Mouse (Mus musculus) layer of hippocampus, adult 11-12 months (tissue): ENCODE measurements at regions not wholly inside any gene's neighbourhood (a gene's known extent, or its start where the extent isn't known, plus 50 kb on each side); places are given as distances from the start of the nearest gene placed in this dataset.

Experiments used
- DNase-seq: peaks from one replicate; pipeline ENCODE4 v3.0.0; 2022; ENCODE audit warnings: low spot score

- no peak for DNase-seq
Measured at GRCm38 (mm10) chr12:16477572-16477971, 133.2 kb downstream of the Lpin1 start.

DNA sequence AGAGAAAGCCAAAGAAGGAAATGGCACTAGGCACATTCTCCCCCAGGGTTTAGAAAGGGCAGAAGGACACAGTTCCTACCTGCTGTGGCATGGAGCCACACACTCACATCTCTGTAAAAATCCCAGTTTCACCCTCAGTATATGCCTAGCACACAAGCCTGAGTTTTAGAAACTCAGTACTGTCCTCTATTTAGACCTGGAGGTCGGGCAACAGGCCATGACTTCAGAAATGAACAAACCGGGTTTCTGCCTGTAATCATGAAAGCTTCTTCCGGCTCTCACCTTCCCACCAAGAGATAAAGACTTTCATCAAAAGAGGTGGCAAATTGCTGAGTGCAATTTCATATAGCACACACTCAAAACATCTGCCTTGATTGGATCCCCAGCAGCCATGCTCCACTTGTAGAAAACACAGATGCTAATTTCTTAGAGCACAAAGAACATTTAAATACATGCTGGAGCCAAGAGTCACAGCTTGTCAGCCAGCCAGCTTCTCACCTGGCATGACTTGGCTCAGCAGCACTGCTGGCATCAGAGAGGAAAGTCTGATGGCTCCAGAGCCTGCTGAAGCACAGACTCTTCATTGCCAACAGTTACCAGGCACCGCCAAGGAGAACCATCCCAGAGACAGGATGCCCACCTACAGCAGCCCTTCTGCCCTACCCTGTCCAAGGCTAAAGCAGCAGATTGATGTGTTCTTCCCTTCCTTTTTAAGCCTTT, 136.2 kb downstream of the Lpin1 start:
- DNase-seq, result peak; percentile 30

DNA sequence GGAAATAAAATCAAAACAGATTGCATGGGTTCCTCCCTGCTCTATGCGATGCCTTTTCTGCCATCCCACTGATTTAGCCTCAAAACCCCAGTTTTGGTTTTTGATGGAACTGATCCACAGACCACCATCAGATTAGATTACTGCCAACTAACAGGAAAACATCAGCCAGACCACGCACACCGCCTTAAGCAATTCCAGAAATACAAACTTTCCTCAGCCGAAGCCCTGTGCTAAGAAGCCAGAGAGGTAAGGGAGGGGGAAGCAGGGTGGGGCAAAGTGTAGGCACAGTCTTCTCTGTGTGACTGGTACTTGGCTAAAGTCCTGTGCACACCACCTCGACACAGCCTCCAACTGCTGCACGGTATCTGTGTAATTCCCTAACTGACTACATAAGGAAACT, 153.3 kb downstream of the Lpin1 start:
- DNase-seq, result no peak

GRCm38 (mm10) chr12:16450771-16451435, 159.9 kb downstream of the Lpin1 start:
- no peak for DNase-seq

DNA sequence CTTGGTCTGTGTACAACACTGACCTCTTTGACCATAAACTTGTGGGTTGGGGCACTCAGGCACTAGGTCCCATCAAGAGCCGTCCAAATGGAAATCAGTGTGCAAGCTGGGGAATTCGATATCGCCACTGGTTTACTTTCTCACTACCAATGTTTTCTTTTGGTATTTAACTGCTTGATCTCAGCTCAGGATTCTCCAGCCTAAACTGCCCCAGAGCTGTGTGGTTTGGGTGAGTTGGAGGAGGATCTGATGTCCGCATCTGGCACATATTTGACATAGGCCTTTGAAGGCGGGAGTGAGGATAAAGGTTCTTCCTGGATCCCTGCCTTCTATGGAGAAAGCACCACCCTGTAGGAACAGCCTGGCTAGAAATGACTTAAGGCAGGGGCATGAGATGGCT, 172.0 kb downstream of the Lpin1 start:
- no peak for DNase-seq

- DNase-seq, result no peak
Measured at GRCm38 (mm10) chr12:16436961-16437360, 173.8 kb downstream of the Lpin1 start.

DNA sequence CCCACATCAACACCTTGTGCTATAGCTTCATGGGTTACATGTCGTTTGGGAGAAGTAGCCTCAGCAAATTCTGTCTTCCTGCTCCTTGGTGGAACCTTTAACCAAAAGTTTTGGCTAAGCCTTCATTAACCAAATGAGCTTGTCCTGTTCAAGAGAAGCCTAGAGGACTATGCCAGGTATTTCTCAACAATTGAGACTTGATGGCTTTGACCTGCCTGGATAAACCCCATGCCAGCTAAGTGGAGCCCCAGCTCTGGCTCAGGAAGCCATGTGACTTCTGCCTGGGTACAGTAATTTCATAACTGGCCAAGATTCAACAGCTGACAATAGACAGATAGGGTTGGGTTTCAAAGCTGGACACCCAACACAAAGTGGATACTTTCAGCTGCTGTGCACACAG, 174.5 kb downstream of the Lpin1 start:
- DNase-seq, result no peak

- DNase-seq, result no peak
Measured at GRCm38 (mm10) chr12:16434739-16435138, 176.0 kb downstream of the Lpin1 start.

- DNase-seq, result peak; percentile 4
Measured at GRCm38 (mm10) chr12:16434225-16434624, 176.5 kb downstream of the Lpin1 start.

- no peak for DNase-seq
Measured at GRCm38 (mm10) chr12:16425980-16426379, 184.8 kb downstream of the Lpin1 start.

DNA sequence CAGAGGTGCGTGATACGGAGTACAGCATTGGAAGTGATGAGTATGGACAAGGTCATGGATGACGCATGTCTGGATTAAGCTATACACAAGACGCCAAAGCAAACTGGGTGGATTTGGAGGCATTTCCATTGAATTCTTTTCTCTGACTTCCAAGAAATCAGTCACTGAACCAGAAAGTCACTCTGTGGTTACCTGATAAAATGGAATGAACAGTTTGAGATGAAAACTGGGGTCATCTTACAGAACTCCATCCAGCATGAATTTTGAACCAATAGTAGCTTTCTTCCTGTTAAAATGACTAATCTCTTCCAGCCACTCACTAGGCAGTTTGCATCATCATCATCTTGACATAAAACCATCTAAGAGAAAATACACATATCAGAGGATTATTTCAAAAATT, 186.2 kb downstream of the Lpin1 start:
- no peak for DNase-seq

GRCm38 (mm10) chr12:16395720-16396119, 215.0 kb downstream of the Lpin1 start:
- DNase-seq, result no peak

DNA sequence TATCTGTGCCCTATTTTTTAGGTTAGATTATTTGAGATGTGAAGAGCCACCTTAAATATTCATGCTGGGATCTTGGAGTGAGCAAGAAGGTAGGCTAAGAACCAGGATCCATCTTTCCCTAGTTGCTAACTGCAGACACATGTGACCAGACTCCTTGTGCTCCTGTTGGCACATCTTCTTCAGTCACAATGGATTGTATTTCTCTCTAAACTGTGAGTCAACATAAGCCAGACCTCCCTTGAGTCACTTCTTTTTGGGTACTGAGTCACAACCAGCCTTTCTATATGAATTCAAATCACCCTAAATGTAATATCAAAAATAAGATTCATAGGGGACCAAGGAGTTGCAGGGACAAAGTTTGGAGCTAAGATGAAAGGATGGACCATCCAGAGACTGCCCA, 217.9 kb downstream of the Lpin1 start:
- DNase-seq, result no peak

- DNase-seq, result peak; percentile 78
Measured at GRCm38 (mm10) chr12:16391630-16392269, 219.0 kb downstream of the Lpin1 start.

GRCm38 (mm10) chr12:16391163-16391562, 219.6 kb downstream of the Lpin1 start:
- no peak for DNase-seq

DNA sequence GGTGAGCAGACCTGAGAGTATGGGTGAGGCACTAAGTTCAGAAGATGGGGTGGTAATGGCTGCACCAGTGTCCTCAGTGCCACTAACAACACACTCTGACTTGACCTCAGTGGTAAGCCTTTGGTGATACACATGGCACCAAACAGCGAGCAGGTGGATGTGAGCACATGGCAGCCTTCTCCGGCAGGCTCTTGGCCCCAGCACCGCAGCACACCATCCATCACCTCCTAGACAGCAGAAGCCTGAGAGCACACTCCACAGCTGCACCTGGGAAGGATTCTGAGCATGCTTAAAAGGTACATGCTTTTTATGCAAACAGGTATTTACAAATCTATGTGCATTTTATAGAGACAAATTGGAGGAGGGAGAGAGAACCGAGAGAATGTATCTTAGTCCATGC, 223.7 kb downstream of the Lpin1 start:
- no peak for DNase-seq

DNA sequence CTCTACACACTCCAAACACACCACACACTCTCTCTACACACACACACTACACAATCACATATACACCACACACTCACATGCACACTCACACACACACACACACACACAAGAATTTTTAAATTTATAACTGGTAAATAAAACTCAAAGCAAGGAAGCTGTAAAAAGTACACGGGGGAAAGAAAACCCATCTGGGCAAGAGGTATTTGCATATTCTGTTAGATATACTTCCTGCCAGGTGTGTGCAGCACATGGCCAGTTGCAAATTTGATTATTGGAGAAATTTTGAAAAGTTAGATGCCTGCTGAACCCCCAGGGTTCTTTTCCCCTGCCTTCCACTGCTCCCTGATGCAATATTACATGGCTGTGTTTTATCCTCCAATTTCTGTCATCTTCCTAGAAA, 226.4 kb downstream of the Lpin1 start:
- DNase-seq, result no peak

DNA sequence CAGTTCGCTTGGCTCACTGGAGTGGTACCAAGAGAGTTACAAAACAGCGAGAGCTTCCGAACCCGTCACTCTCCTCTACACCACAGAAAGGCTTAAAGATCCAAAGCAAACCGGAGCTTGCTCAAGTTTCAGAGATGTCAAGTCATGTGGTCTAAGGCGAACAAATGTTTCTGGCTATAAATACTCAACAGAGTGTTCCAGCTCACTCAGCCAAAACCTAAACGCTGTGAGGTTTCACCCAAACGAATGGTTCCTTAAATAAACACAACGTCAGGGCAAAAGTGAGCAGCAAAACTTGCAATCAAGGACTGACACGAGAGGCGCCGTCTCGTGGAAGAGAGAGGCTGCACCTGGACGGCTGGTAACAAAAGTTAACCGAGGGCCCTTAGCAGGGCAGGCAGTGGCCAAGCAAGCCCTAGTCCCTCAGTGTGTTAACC, 227.2 kb downstream of the Lpin1 start:
- no peak for DNase-seq

GRCm38 (mm10) chr12:16382417-16382988, 228.3 kb downstream of the Lpin1 start:
- no peak for DNase-seq

GRCm38 (mm10) chr12:16381026-16381425, 229.7 kb downstream of the Lpin1 start:
- DNase-seq, result no peak

- no peak for DNase-seq
Measured at GRCm38 (mm10) chr12:16380346-16380745, 230.4 kb downstream of the Lpin1 start.

DNA sequence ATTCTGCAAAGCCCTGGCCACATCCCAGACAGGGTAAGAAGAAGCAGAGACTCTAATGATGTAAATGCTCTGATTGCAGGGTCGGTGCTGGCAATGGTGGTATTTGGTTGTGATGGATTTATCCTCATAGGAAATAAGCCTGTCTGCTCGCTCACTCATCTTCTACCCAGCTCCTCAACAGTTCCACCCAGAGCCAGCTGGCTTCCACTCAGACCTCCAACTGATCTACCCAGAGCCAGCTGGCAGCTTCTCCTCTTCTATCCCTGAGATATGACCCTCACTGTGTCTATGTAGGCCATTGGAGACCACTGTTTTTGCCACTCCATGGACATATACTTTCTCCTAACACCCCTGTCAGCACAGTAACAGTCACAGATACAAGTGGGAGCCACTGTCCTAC, 231.4 kb downstream of the Lpin1 start:
- DNase-seq, result no peak

GRCm38 (mm10) chr12:16378501-16378900, 232.3 kb downstream of the Lpin1 start:
- no peak for DNase-seq
